Mouse (Mus musculus): ENCODE measurements around the gene Slain2. TPM values are rescaled to one million over a fixed set of nuclear protein-coding genes. Genes with fewer than 3 reads are reported as not detected.

The Slain2 gene
- polyA plus RNA-seq, 1 experiment from 2014 or later, result 11.8 TPM

- no peak overlapping the region for H3K9ac ChIP-seq (replicated peaks; ENCODE audit: low read length)
- 82% methylated on average over 12 of the region's 12 CpGs for WGBS
- no peak overlapping the region for H3K27ac ChIP-seq (ENCODE audit: low read length)
- H3K4me3 ChIP-seq (ENCODE audit: low read length), result no peak overlapping the region
- H3K9me3 ChIP-seq (ENCODE audit: low read length), result no peaks in the 10 kb centered on the region
- no peaks in the 10 kb centered on the region for H3K27me3 ChIP-seq (ENCODE audit: insufficient read depth, low read length)
- no peak overlapping the region for H3K4me2 ChIP-seq (replicated peaks; ENCODE audit: low read depth, low read length)
- no peaks in the 10 kb centered on the region for H3K4me1 ChIP-seq (ENCODE audit: insufficient read depth, low read length)
- no peaks in the 10 kb centered on the region for H3K36me3 ChIP-seq (ENCODE audit: insufficient read depth, low read length)
- ATAC-seq (ENCODE audit: low FRiP score, low TSS enrichment), result no peak
These were observed 32.2 kb upstream of the Slain2 start for GRCm38 (mm10) chr5:72881748-72882411.

GRCm38 (mm10) chr5:72882412-72882765 lies 31.7 kb upstream of the Slain2 start:
- Histone ChIP-seq H3K4me2 (replicated peaks; ENCODE audit: low read depth, low read length) (no peak overlapping the region), H3K9ac (replicated peaks; ENCODE audit: low read length) (no peak overlapping the region), H3K9me3 (ENCODE audit: low read length) (no peaks in the 10 kb centered on the region), H3K4me1 (ENCODE audit: insufficient read depth, low read length) (peaks cover 1% of the 10 kb centered on the region; the same call in 1 of the 2 replicates), H3K36me3 (ENCODE audit: insufficient read depth, low read length) (no peaks in the 10 kb centered on the region), H3K27ac (ENCODE audit: low read length) (no peak overlapping the region), H3K27me3 (ENCODE audit: insufficient read depth, low read length) (no peaks in the 10 kb centered on the region), H3K4me3 (ENCODE audit: low read length) (no peak overlapping the region)
- ATAC-seq (ENCODE audit: low FRiP score, low TSS enrichment), result no peak
- 73% methylated on average over 2 of the region's 2 CpGs for WGBS

- WGBS, result 78% methylated on average over 3 of the region's 3 CpGs
These were observed 30.4 kb upstream of the Slain2 start for GRCm38 (mm10) chr5:72883706-72884105.

GRCm38 (mm10) chr5:72886458-72887222 lies 27.5 kb upstream of the Slain2 start:
- WGBS, result 56% methylated on average over 18 of the region's 19 CpGs
- H3K9ac ChIP-seq (replicated peaks; ENCODE audit: low read length), result no peak overlapping the region

More at GRCm38 (mm10) chr5:72883706-72884105, 30.4 kb upstream of the Slain2 start:
- H3K27me3 ChIP-seq (ENCODE audit: insufficient read depth, low read length), result no peaks in the 10 kb centered on the region
- H3K4me2 ChIP-seq (replicated peaks; ENCODE audit: low read depth, low read length), result no peak overlapping the region
- no peaks in the 10 kb centered on the region for H3K36me3 ChIP-seq (ENCODE audit: insufficient read depth, low read length)
- no peak overlapping the region for H3K9ac ChIP-seq (replicated peaks; ENCODE audit: low read length)
- H3K4me1 ChIP-seq (ENCODE audit: insufficient read depth, low read length), result peaks cover 6% of the 10 kb centered on the region; the same call in 1 of the 2 replicates
- no peaks in the 10 kb centered on the region for H3K9me3 ChIP-seq (ENCODE audit: low read length)
- no peak for ATAC-seq (ENCODE audit: low FRiP score, low TSS enrichment)
- H3K27ac ChIP-seq (ENCODE audit: low read length), result no peak overlapping the region
- H3K4me3 ChIP-seq (ENCODE audit: low read length), result no peak overlapping the region

GRCm38 (mm10) chr5:72888260-72888659 lies 25.8 kb upstream of the Slain2 start:
- WGBS, result 81% methylated on average over 7 of the region's 7 CpGs
- Histone ChIP-seq H3K27me3 (ENCODE audit: insufficient read depth, low read length) (no peaks in the 10 kb centered on the region), H3K27ac (ENCODE audit: low read length) (no peak overlapping the region), H3K9me3 (ENCODE audit: low read length) (no peaks in the 10 kb centered on the region), H3K4me2 (replicated peaks; ENCODE audit: low read depth, low read length) (no peak overlapping the region), H3K4me1 (ENCODE audit: insufficient read depth, low read length) (peaks cover 6% of the 10 kb centered on the region; the same call in 1 of the 2 replicates), H3K9ac (replicated peaks; ENCODE audit: low read length) (no peak overlapping the region), H3K36me3 (ENCODE audit: insufficient read depth, low read length) (no peaks in the 10 kb centered on the region), H3K4me3 (ENCODE audit: low read length) (no peak overlapping the region)
- ATAC-seq (ENCODE audit: low FRiP score, low TSS enrichment), result no peak

More at GRCm38 (mm10) chr5:72886458-72887222, 27.5 kb upstream of the Slain2 start:
- ATAC-seq (ENCODE audit: low FRiP score, low TSS enrichment), result peak; percentile 49; the same call in 1 of the 2 replicates
- Histone ChIP-seq H3K4me1 (ENCODE audit: insufficient read depth, low read length) (peaks cover 6% of the 10 kb centered on the region; the same call in 1 of the 2 replicates), H3K27me3 (ENCODE audit: insufficient read depth, low read length) (no peaks in the 10 kb centered on the region), H3K27ac (ENCODE audit: low read length) (no peak overlapping the region), H3K36me3 (ENCODE audit: insufficient read depth, low read length) (no peaks in the 10 kb centered on the region), H3K9me3 (ENCODE audit: low read length) (no peaks in the 10 kb centered on the region), H3K4me3 (ENCODE audit: low read length) (no peak overlapping the region), H3K4me2 (replicated peaks; ENCODE audit: low read depth, low read length) (no peak overlapping the region)

- Histone ChIP-seq H3K27ac (ENCODE audit: low read length) (no peak overlapping the region), H3K36me3 (ENCODE audit: insufficient read depth, low read length) (no peaks in the 10 kb centered on the region), H3K9me3 (ENCODE audit: low read length) (no peaks in the 10 kb centered on the region), H3K27me3 (ENCODE audit: insufficient read depth, low read length) (no peaks in the 10 kb centered on the region), H3K4me2 (replicated peaks; ENCODE audit: low read depth, low read length) (peak overlapping the region; percentile 28; the same call in 1 of the 2 replicates), H3K4me3 (ENCODE audit: low read length) (no peak overlapping the region), H3K9ac (replicated peaks; ENCODE audit: low read length) (0 out of 2 replicates have a peak overlapping the region, but pooled peaks have one; percentile 5), H3K4me1 (ENCODE audit: insufficient read depth, low read length) (peaks cover 6% of the 10 kb centered on the region; the same call in 1 of the 2 replicates)
- ATAC-seq (ENCODE audit: low FRiP score, low TSS enrichment), result peak; percentile 65; the same call in 1 of the 2 replicates
- 4% methylated on average over 12 of the region's 12 CpGs for WGBS
These were observed 22.6 kb upstream of the Slain2 start for GRCm38 (mm10) chr5:72891534-72891933.

- no peak overlapping the region for H3K9ac ChIP-seq (replicated peaks; ENCODE audit: low read length)
These were observed 20.1 kb upstream of the Slain2 start for GRCm38 (mm10) chr5:72893987-72894386.

GRCm38 (mm10) chr5:72895261-72895660 lies 18.8 kb upstream of the Slain2 start:
- peaks cover 5% of the 10 kb centered on the region for H3K4me1 ChIP-seq (ENCODE audit: insufficient read depth, low read length)
- no peak overlapping the region for H3K4me3 ChIP-seq (ENCODE audit: low read length)
- H3K9ac ChIP-seq (replicated peaks; ENCODE audit: low read length), result no peak overlapping the region
- WGBS, result 89% methylated on average over 11 of the region's 11 CpGs
- no peaks in the 10 kb centered on the region for H3K36me3 ChIP-seq (ENCODE audit: insufficient read depth, low read length)
- ATAC-seq (ENCODE audit: low FRiP score, low TSS enrichment), result no peak
- no peaks in the 10 kb centered on the region for H3K9me3 ChIP-seq (ENCODE audit: low read length)
- H3K27ac ChIP-seq (ENCODE audit: low read length), result no peak overlapping the region
- no peaks in the 10 kb centered on the region for H3K27me3 ChIP-seq (ENCODE audit: insufficient read depth, low read length)
- no peak overlapping the region for H3K4me2 ChIP-seq (replicated peaks; ENCODE audit: low read depth, low read length)

More at GRCm38 (mm10) chr5:72893987-72894386, 20.1 kb upstream of the Slain2 start:
- 67% methylated on average over 5 of the region's 5 CpGs for WGBS
- H3K9me3 ChIP-seq (ENCODE audit: low read length), result no peaks in the 10 kb centered on the region
- peaks cover 5% of the 10 kb centered on the region for H3K4me1 ChIP-seq (ENCODE audit: insufficient read depth, low read length)
- H3K4me2 ChIP-seq (replicated peaks; ENCODE audit: low read depth, low read length), result no peak overlapping the region
- no peak for ATAC-seq (ENCODE audit: low FRiP score, low TSS enrichment)
- H3K36me3 ChIP-seq (ENCODE audit: insufficient read depth, low read length), result no peaks in the 10 kb centered on the region
- no peak overlapping the region for H3K4me3 ChIP-seq (ENCODE audit: low read length)
- H3K27me3 ChIP-seq (ENCODE audit: insufficient read depth, low read length), result no peaks in the 10 kb centered on the region
- no peak overlapping the region for H3K27ac ChIP-seq (ENCODE audit: low read length)

GRCm38 (mm10) chr5:72896478-72897279 lies 17.4 kb upstream of the Slain2 start:
- 72% methylated on average over 18 of the region's 18 CpGs for WGBS
- Histone ChIP-seq H3K36me3 (ENCODE audit: insufficient read depth, low read length) (no peaks in the 10 kb centered on the region), H3K9ac (replicated peaks; ENCODE audit: low read length) (no peak overlapping the region), H3K4me1 (ENCODE audit: insufficient read depth, low read length) (peaks cover 5% of the 10 kb centered on the region), H3K27ac (ENCODE audit: low read length) (no peak overlapping the region), H3K27me3 (ENCODE audit: insufficient read depth, low read length) (no peaks in the 10 kb centered on the region), H3K4me2 (replicated peaks; ENCODE audit: low read depth, low read length) (no peak overlapping the region), H3K9me3 (ENCODE audit: low read length) (no peaks in the 10 kb centered on the region), H3K4me3 (ENCODE audit: low read length) (no peak overlapping the region)
- 0 out of 2 replicates have a peak, but pooled peaks have one; percentile 12 for ATAC-seq (ENCODE audit: low FRiP score, low TSS enrichment)

Data from kidney, embryonic 16.5 days (tissue).